Mouse (Mus musculus): Measurements from ENCODE around the gene Arhgef12.

- TF ChIP-seq CTCF (IDR thresholded peaks at IDR 0.05; ENCODE audit: low read depth) (no peak), EP300 (optimal IDR thresholded peaks at IDR 0.05) (no peak)
Observed at GRCm38 (mm10) chr9:43093803-43094202, 13.2 kb downstream of the Arhgef12 start.
